Mouse (Mus musculus) gastrocnemius, adult 2 months (tissue): ENCODE measurements at regions not wholly inside any gene's neighbourhood (a gene's known extent, or its start where the extent isn't known, plus 50 kb on each side); places are given as distances from the start of the nearest gene placed in this dataset.

Source experiments
- DNase-seq: peaks from one replicate; pipeline ENCODE4 v3.0.0; 2022
- H3K27ac ChIP-seq: fragments of 200-600 bp; 2 replicates; pipeline ENCODE4 v1.8.1; 2022; ENCODE audit warnings: mild to moderate bottlenecking
- H3K4me3 ChIP-seq: fragments of 200-600 bp; 2 replicates; pipeline ENCODE4 v1.8.1; 2022; ENCODE audit warnings: mild to moderate bottlenecking, moderate library complexity
- CTCF ChIP-seq: fragments of 200-600 bp; IDR thresholded peaks from 2 replicates; pipeline ENCODE4 v1.8.1; 2022; ENCODE audit warnings: antibody characterized with exemption, mild to moderate bottlenecking, moderate library complexity
- intact Hi-C: fragments of 180-260 bp; cut with DNase I; formaldehyde crosslinking; loops from one replicate; pipeline ENCODE4 v1.15.1; 2025

DNA sequence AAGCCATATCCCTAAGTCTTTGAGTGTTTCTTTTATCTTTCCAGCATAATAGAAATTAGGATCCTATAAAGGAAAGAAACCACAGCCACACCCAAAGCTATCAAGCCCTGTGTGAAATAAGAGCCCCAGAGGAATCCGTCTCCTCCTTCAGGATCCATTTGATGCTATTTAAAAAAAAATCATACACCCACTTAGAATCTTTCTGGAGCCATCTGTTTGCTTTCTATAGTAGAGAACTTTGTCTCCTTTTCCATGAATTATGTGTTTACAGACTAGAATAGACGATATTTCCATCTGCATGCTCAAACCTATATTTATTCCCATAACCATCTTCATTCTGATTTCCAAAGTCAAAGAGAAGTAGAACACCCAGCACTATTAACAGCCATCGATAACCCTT is 917.2 kb upstream of the Man1a start:
- Histone ChIP-seq H3K27ac (no peak overlapping the region), H3K4me3 (no peak overlapping the region)
- TF ChIP-seq CTCF = no peak
- DNase-seq = no peak
- intact Hi-C loops = no loop called here

DNA sequence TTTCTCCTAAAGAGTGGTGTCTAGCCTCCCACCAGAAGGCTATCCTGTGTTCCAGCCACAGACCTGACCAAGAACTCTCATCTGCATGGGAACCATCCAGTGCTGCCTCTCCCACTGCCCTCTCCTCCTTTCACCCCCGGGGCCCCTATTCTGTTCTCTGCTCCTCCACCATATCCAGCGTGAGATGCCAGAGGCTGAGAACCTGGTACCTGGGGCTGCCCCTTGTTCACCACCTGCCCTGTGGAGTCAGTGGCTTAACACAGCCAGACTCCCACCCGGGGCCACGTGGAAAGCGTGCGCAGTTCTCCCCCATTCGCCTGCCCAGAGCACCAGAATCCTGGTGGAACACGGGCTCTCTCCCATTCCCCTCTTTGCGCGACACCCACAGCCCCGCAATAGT is 879.5 kb upstream of the Man1a start:
- H3K4me3 ChIP-seq = no peak overlapping the region
- DNase-seq = peak; percentile 16
- intact Hi-C loops = no loop called here
- no peak for TF ChIP-seq CTCF
- H3K27ac ChIP-seq = no peak overlapping the region

DNA sequence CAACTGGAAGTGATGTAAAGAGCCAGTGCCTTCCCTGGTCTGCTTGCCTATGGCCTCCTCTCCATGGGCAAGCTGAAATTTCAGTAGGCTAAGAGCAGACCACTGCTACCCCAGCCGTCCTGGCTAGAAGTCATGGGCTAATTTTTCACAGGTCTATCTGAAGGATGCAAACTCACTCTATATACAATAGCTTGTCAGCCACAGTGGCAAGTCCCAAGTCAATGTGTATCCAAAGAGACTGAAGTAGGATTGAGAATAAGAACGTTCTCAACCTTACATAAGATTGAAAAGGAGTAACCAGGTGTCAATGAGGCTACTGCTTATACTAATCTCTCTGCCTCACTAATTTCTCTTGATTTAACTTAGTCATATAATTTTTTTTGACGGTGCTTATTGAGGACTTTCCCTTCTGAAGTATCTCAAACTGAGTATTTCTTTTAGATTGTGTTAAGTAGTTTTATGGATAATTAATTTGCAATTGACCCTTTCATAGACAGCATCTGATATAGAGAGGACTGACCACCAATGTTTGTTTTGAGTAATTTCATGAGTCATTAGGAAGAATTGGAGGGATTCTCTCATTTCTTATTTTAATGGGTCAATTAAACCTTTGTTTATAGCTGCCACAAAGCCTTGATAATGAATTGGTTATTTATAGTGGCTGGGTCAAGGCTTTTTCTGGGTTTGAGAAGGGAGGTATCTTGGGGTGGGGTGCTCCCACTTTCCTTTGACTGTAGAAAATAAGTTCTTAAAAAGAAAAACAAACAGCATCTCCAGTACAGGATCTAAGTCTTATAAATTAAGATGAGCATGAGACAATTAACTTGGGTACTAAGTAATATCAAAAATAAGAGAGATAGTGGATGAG is 865.0 kb upstream of the Man1a start:
- no peak for TF ChIP-seq CTCF
- Histone ChIP-seq H3K27ac (no peak overlapping the region), H3K4me3 (no peak overlapping the region)
- intact Hi-C loops = no loop called here
- DNase-seq = no peak

DNA sequence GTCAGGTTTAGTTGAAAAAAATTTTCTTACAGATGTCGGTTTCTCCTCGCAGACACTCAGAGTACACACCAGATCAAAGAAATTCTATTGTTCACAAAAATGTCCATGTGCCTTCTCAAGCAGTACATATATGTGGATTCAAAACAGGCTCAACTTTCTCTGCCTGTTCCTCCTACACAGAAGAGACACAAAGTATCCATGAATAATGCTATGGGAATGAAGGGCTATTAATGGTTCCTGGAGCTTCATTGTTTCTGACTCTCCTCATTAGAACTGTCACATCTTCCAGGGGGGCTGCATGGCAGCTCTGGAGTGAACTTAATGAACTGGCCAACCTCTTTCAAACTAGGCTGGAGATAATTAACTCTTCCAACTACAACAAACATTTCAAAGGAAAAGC is 863.1 kb upstream of the Man1a start:
- TF ChIP-seq CTCF = no peak
- no peak for DNase-seq
- no peak overlapping the region for H3K27ac ChIP-seq
- no peak overlapping the region for H3K4me3 ChIP-seq
- intact Hi-C loops = no loop called here
